9 mouse cellular contexts compared by ENCODE assay signal in genomic region chr5:120587940-120588568, GRCm38 (mm10). TPM values are rescaled to one million over a fixed set of nuclear protein-coding genes. Genes with fewer than 3 reads are reported as not detected.
DNase-seq lines count a peak whose midpoint lies in the region; ATAC-seq and TF ChIP-seq lines count a peak whose summit lies in the region.
"Had no signal": no experiment of that assay in that cellular context is flagged by ENCODE, and none has a peak within 500 bp of the region (broad histone marks: within the 10 kb centered on the region; RNA-seq: fewer than 3 reads in every experiment).

No protein-coding gene starts in this region.

- 3% methylated on average over 29 of the region's 29 CpGs for WGBS in forebrain, embryonic 15.5 days
- under 1% methylated on average over 29 of the region's 29 CpGs for WGBS in liver, embryonic 14.5 days (ENCODE audit: insufficient replicate concordance)

- H3K36me3 ChIP-seq in CH12.LX (replicated peaks in 1 of 2; ENCODE audit: control insufficient read depth in 1 of 2, insufficient read depth in 1 of 2, low read length in 1 of 2) = peaks cover 0 to 8% of the 10 kb centered on the region in 2 experiments
- H3K36me3 ChIP-seq in forebrain, embryonic 15.5 days = peaks cover 3% of the 10 kb centered on the region; the same call in 1 of the 2 replicates
- peaks cover 22% of the 10 kb centered on the region for H3K36me3 ChIP-seq in liver, embryonic 14.5 days (replicated peaks; ENCODE audit: control insufficient read depth, insufficient read depth, low read depth)

- no peak for DNase-seq in gastrocnemius, adult 2 months
- DNase-seq in gastrocnemius, postnatal 10 days = no peak
- no peak for DNase-seq in CH12.LX (ENCODE audit: extremely low read depth)
- DNase-seq in liver, embryonic 14.5 days (ENCODE audit: low read depth in 3 of 3, low spot score in 3 of 3) = no peak
- no peak for DNase-seq in left cerebral cortex, postnatal 25 days (ENCODE audit: low spot score in 2 of 2)
- no peak for DNase-seq in layer of hippocampus, adult 9-11 months
- no peak for DNase-seq in right cerebral cortex, postnatal 36 days (ENCODE audit: low spot score in 2 of 2)

- peak overlapping the region; percentile 92 for H3K27ac ChIP-seq in gastrocnemius, adult 2 months
- no peak overlapping the region for H3K27ac ChIP-seq in CH12.LX (ENCODE audit: insufficient read depth, low read depth)
- H3K27ac ChIP-seq in forebrain, embryonic 15.5 days (replicated peaks) = peak overlapping the region; percentile 81
- H3K27ac ChIP-seq in liver, embryonic 14.5 days = peak overlapping the region; percentile 97

- H3K79me2 ChIP-seq in CH12.LX (replicated peaks; ENCODE audit: control insufficient read depth, extremely low read depth, insufficient read depth, poor library complexity, severe bottlenecking) = no peaks in the 10 kb centered on the region

- intact Hi-C loops in gastrocnemius, adult 2 months (cut with DNase I) = loop anchor here (2.0 to 5.0 kb wide), 2 partner anchors 25 to 76 kb away; partner anchors contain the start of gene Slc8b1
- intact Hi-C loops in left cerebral cortex, postnatal 25 days (cut with DNase I) = loop anchor here (1.0 to 5.0 kb wide), 2 partner anchors 28 to 86 kb away; partner anchors contain the start of gene Plbd2

- TF ChIP-seq POLR2A in CH12.LX (IDR thresholded peaks at IDR 0.05; ENCODE audit: low read depth, low read length) = no peak

- TF ChIP-seq CTCF in gastrocnemius, adult 2 months (IDR thresholded peaks at IDR 0.05) = no peak
- TF ChIP-seq CTCF in CH12.LX (conservative IDR thresholded peaks at IDR 0.05 in 1 of 2, IDR thresholded peaks at IDR 0.05 in 1 of 2; ENCODE audit: low read depth in 2 of 2, low read length in 2 of 2) = no peak
- no peak for TF ChIP-seq CTCF in liver, embryonic 14.5 days (IDR thresholded peaks at IDR 0.05; ENCODE audit: low read depth)

- TF ChIP-seq EP300 in CH12.LX (IDR thresholded peaks at IDR 0.05; ENCODE audit: low read length) = no peak
- no peak; the same call in 1 of the 2 replicates for TF ChIP-seq EP300 in liver, embryonic 14.5 days (IDR thresholded peaks at IDR 0.05; ENCODE audit: low read depth)

- dilution Hi-C loops in CH12.LX (cut with MboI; ENCODE audit: extremely low pct_ligation_motif_present, extremely low pct_unique_long_range_greater_than_20kb, low sequenced_read_pairs) = no loop called here

- in situ Hi-C loops in CH12.LX (cut with MboI; ENCODE audit: low pct_ligation_motif_present, low pct_unique_long_range_greater_than_20kb, low sequenced_read_pairs) = no loop called here

- peaks cover 10% of the 10 kb centered on the region for H3K27me3 ChIP-seq in CH12.LX (replicated peaks)
- H3K27me3 ChIP-seq in forebrain, embryonic 15.5 days = no peaks in the 10 kb centered on the region
- H3K27me3 ChIP-seq in liver, embryonic 14.5 days (ENCODE audit: control insufficient read depth, insufficient read depth, low read length) = no peaks in the 10 kb centered on the region

- peaks cover 7 to 48% of the 10 kb centered on the region in 2 experiments for H3K4me1 ChIP-seq in CH12.LX (ENCODE audit: control insufficient read depth in 1 of 2, insufficient read depth in 2 of 2)
- peaks cover 26% of the 10 kb centered on the region for H3K4me1 ChIP-seq in forebrain, embryonic 15.5 days
- peaks cover 19 to 32% of the 10 kb centered on the region in 2 experiments for H3K4me1 ChIP-seq in liver, embryonic 14.5 days (replicated peaks; ENCODE audit: control insufficient read depth in 2 of 2, insufficient read depth in 2 of 2, low read length in 1 of 2)

- TF ChIP-seq RAD21 in CH12.LX (IDR thresholded peaks at IDR 0.05; ENCODE audit: low read depth, low read length) = no peak

- H3K4me2 ChIP-seq in CH12.LX (ENCODE audit: insufficient read depth, low read depth, poor library complexity, severe bottlenecking) = peak overlapping the region; percentile 89
- peak overlapping the region; percentile 94 for H3K4me2 ChIP-seq in forebrain, embryonic 15.5 days (replicated peaks)
- peak overlapping the region; percentile 95 for H3K4me2 ChIP-seq in liver, embryonic 14.5 days (ENCODE audit: low read depth)

- 0 out of 2 replicates have a peak, but pooled peaks have one; percentile 0 for ATAC-seq in forebrain, embryonic 15.5 days (replicated peaks)
- peak; percentile 53 for ATAC-seq in liver, embryonic 14.5 days (ENCODE audit: insufficient read depth)

- H3K9ac ChIP-seq in CH12.LX (ENCODE audit: insufficient read depth, low read depth) = peak overlapping the region; percentile 36
- peak overlapping the region; percentile 81 for H3K9ac ChIP-seq in forebrain, embryonic 15.5 days (replicated peaks)
- peak overlapping the region; percentile 96 for H3K9ac ChIP-seq in liver, embryonic 14.5 days (replicated peaks)

- H3K9me3 ChIP-seq in CH12.LX (replicated peaks; ENCODE audit: low read length) = peaks cover 4% of the 10 kb centered on the region
- no peaks in the 10 kb centered on the region for H3K9me3 ChIP-seq in forebrain, embryonic 15.5 days
- H3K9me3 ChIP-seq in liver, embryonic 14.5 days (ENCODE audit: control insufficient read depth, low read length) = peaks cover 3% of the 10 kb centered on the region

- peak overlapping the region; percentile 99 for H3K4me3 ChIP-seq in gastrocnemius, adult 2 months
- peak overlapping the region; percentile 70 to 75 (median 71) for H3K4me3 ChIP-seq in CH12.LX (replicated peaks in 1 of 3; ENCODE audit: low read depth in 2 of 3, low read length in 2 of 3, poor library complexity in 1 of 3)
- H3K4me3 ChIP-seq in forebrain, embryonic 15.5 days = peak overlapping the region; percentile 77
- H3K4me3 ChIP-seq in liver, embryonic 14.5 days (ENCODE audit: insufficient read depth in 1 of 2, low read depth in 2 of 2, low read length in 2 of 2) = peak overlapping the region; percentile 84 to 90

TF ChIP-seq in CH12.LX, 34 proteins besides CTCF, POLR2A, EP300 and RAD21:
- TF ChIP-seq ZC3H11A (IDR thresholded peaks at IDR 0.05; ENCODE audit: low read depth, low read length) (no peak), GABPA (IDR thresholded peaks at IDR 0.05; ENCODE audit: insufficient replicate concordance, low read depth, low read length) (no peak), IRF4 (IDR thresholded peaks at IDR 0.05; ENCODE audit: low read depth, low read length) (no peak)

RNA-seq across cellular contexts. Expression of gene Tpcn1, which starts 0.4 kb away (rescaled TPM):
- 10 to 100 TPM; 42.7 to 44.8 TPM for total RNA-seq in gastrocnemius, adult 2 months (2021)
- 10 to 100 TPM; 67.1 to 71.2 TPM for total RNA-seq in gastrocnemius, postnatal 10 days (2021)
- 1.9 and 2.2 TPM in 2 replicates for total RNA-seq in CH12.LX (2012; rRNA removed)
- 0.90 and 1.0 TPM in 2 replicates for total RNA-seq in CH12.LX (2014; rRNA removed)
- polyA plus RNA-seq in CH12.LX (2012; ENCODE audit: insufficient read length, low read depth) = 4.2 and 5.4 TPM in 2 replicates
- 17.4 and 19.9 TPM in 2 replicates for polyA plus RNA-seq in forebrain, embryonic 15.5 days (2015; fragmentation: Nextera tagmentation; extraction: Ambion mirVana)
- 19.3 and 19.8 TPM in 2 replicates for polyA plus RNA-seq in liver, embryonic 14.5 days (2012; rRNA removed)
- 17.8 and 18.2 TPM in 2 replicates for polyA plus RNA-seq in liver, embryonic 14.5 days (2014; fragmentation: Nextera tagmentation; extraction: Ambion mirVana)
- 10 to 100 TPM; 33.9 to 39.4 TPM for total RNA-seq in left cerebral cortex, postnatal 25 days (2021)

RNA-seq across cellular contexts. Expression of gene Iqcd, which starts 0.8 kb away (rescaled TPM):
- not detected for total RNA-seq in gastrocnemius, adult 2 months (2021)
- under 1 TPM; 0.40 to 0.50 TPM for total RNA-seq in gastrocnemius, postnatal 10 days (2021)
- 0.25 and 0.59 TPM in 2 replicates for total RNA-seq in CH12.LX (2012; rRNA removed)
- not detected in 2 replicates for total RNA-seq in CH12.LX (2014; rRNA removed)
- polyA plus RNA-seq in CH12.LX (2012; ENCODE audit: insufficient read length, low read depth) = 0.35 and 0.77 TPM in 2 replicates
- 1.5 and 2.1 TPM in 2 replicates for polyA plus RNA-seq in forebrain, embryonic 15.5 days (2015; fragmentation: Nextera tagmentation; extraction: Ambion mirVana)
- 0.91 and 2.0 TPM in 2 replicates for polyA plus RNA-seq in liver, embryonic 14.5 days (2012; rRNA removed)
- polyA plus RNA-seq in liver, embryonic 14.5 days (2014; fragmentation: Nextera tagmentation; extraction: Ambion mirVana) = 1.0 and 1.4 TPM in 2 replicates
- under 1 TPM; 0.32 to 0.48 TPM for total RNA-seq in left cerebral cortex, postnatal 25 days (2021)
- total RNA-seq: hematopoietic stem cell, adult 5-6 weeks had no signal

RNA-seq across cellular contexts. Expression of gene Rita1, which starts 24.3 kb away (rescaled TPM):
- 1 to 10 TPM; 4.9 to 6.6 TPM for total RNA-seq in gastrocnemius, adult 2 months (2021)
- 1 to 10 TPM; 4.7 to 6.2 TPM for total RNA-seq in gastrocnemius, postnatal 10 days (2021)
- total RNA-seq in CH12.LX (2012; rRNA removed) (6.3 and 7.3 TPM in 2 replicates), CH12.LX (2014; rRNA removed) (6.2 and 7.3 TPM in 2 replicates)
- polyA plus RNA-seq in CH12.LX (2012; ENCODE audit: insufficient read length, low read depth) = 10.2 and 10.8 TPM in 2 replicates
- polyA plus RNA-seq in forebrain, embryonic 15.5 days (2015; fragmentation: Nextera tagmentation; extraction: Ambion mirVana) = 22.4 and 23.0 TPM in 2 replicates
- polyA plus RNA-seq in liver, embryonic 14.5 days (2012; rRNA removed) = 5.2 and 5.9 TPM in 2 replicates
- 2.1 and 2.8 TPM in 2 replicates for polyA plus RNA-seq in liver, embryonic 14.5 days (2014; fragmentation: Nextera tagmentation; extraction: Ambion mirVana)
- 10 to 100 TPM; 31.4 to 32.6 TPM for total RNA-seq in left cerebral cortex, postnatal 25 days (2021)

RNA-seq across cellular contexts. Expression of gene Ddx54, which starts 24.5 kb away (rescaled TPM):
- 10 to 100 TPM; 16.9 to 17.7 TPM for total RNA-seq in gastrocnemius, adult 2 months (2021)
- 10 to 100 TPM; 22.4 to 23.9 TPM for total RNA-seq in gastrocnemius, postnatal 10 days (2021)
- 83.6 and 93.6 TPM in 2 replicates for total RNA-seq in CH12.LX (2012; rRNA removed)
- total RNA-seq in CH12.LX (2014; rRNA removed) = 56.6 and 63.7 TPM in 2 replicates
- 91.8 and 96.8 TPM in 2 replicates for polyA plus RNA-seq in CH12.LX (2012; ENCODE audit: insufficient read length, low read depth)
- polyA plus RNA-seq in forebrain, embryonic 15.5 days (2015; fragmentation: Nextera tagmentation; extraction: Ambion mirVana) = 46.9 and 49.0 TPM in 2 replicates
- polyA plus RNA-seq in liver, embryonic 14.5 days (2012; rRNA removed) = 9.9 and 12.4 TPM in 2 replicates
- polyA plus RNA-seq in liver, embryonic 14.5 days (2014; fragmentation: Nextera tagmentation; extraction: Ambion mirVana) = 9.9 and 10.1 TPM in 2 replicates
- 10 to 100 TPM; 38.7 to 39.6 TPM for total RNA-seq in left cerebral cortex, postnatal 25 days (2021)

RNA-seq across cellular contexts. Expression of gene Cfap73, which starts 46.0 kb away (rescaled TPM):
- total RNA-seq in gastrocnemius, adult 2 months (2021) = not detected
- not detected for total RNA-seq in gastrocnemius, postnatal 10 days (2021)
- total RNA-seq in CH12.LX (2012; rRNA removed) = not detected in 2 replicates
- not detected in 2 replicates for total RNA-seq in CH12.LX (2014; rRNA removed)
- polyA plus RNA-seq in CH12.LX (2012; ENCODE audit: insufficient read length, low read depth) = 0.26 TPM in 1 of 2 replicates, not detected in the other
- 0.47 and 1.2 TPM in 2 replicates for polyA plus RNA-seq in forebrain, embryonic 15.5 days (2015; fragmentation: Nextera tagmentation; extraction: Ambion mirVana)
- polyA plus RNA-seq in liver, embryonic 14.5 days (2012; rRNA removed) = not detected in 2 replicates
- not detected in 2 replicates for polyA plus RNA-seq in liver, embryonic 14.5 days (2014; fragmentation: Nextera tagmentation; extraction: Ambion mirVana)
- not detected for total RNA-seq in left cerebral cortex, postnatal 25 days (2021)
- total RNA-seq: hematopoietic stem cell, adult 5-6 weeks had no signal

Comparison
In these comparisons a context has a peak if more than half of its experiments do, and no peak if none do; other contexts are left out.
1. H3K9ac ChIP-seq: peak in every context shown above with its lines; median percentile 96 in liver, embryonic 14.5 days; 81 in forebrain, embryonic 15.5 days; 36 in CH12.LX.
2. RNA of gene Tpcn1, which starts 0.4 kb away (total RNA-seq): 67.1 to 71.2 TPM in gastrocnemius, postnatal 10 days, 42.7 to 44.8 TPM in gastrocnemius, adult 2 months and 33.9 to 39.4 TPM in left cerebral cortex, postnatal 25 days; 0.90 to 2.2 TPM in CH12.LX; every median in the first group is over 10 times any median in the second.
3. Peak in every context shown above with its lines, with median percentiles within 50 percentile points of each other: H3K4me3 ChIP-seq and H3K4me2 ChIP-seq.